Mouse (Mus musculus): Measurements from ENCODE around the gene 4930451I11Rik. TPM values are rescaled to one million over a fixed set of nuclear protein-coding genes. Genes with fewer than 3 reads are reported as not detected.

The 4930451I11Rik gene
- total and polyA plus RNA-seq, 3 experiments, result not detected

DNA sequence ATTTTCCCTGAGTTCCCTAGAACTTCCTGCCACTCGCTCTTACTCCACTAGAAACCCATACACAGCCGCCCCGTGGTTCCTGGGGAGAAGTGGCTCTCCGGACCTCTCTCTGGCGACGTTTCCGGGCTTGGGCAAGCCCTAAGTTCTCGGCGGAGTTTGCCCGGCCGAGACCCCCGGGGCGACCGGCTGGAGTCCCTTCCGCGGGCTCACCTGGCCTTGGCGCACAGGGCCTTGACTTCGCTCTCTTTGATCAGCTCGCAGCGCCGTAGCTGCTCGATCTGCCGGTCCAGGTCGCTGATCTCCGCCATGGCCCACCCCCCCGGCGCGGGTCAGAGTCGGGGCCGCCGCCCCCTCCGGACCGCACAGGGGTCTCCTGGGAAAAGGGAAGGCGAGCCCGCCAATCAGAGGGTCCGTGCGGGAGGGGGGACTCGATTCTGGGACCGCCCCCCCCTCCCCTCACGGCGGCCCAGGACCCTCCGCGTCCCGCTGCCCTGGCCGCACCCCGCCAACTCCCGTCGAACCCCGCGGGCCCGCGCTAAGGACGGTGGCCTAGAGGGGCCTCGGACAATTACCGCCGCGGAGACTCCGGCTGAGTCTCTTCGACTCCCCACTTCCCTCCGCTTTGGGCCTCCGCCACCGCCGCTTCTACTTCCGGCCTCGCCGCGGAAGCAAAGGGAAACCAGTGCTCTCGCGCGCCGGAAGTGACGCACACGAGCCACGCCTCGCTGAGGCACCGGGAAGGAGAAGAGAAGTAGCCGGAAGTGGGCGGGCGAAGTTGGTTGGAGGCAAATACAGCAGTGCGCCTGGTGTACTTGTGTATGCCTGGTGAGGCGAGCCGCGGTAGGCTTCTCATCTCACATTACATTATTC is 39.4 kb downstream of the 4930451I11Rik start, which contains the start of gene Ppp4c:
Ppp4c (minus strand) TSS at position 646 of the 870 bp plus-strand sequence.
- Histone ChIP-seq H3K36me3 (ENCODE audit: control insufficient read depth in 1 of 2, insufficient read depth in 2 of 2, low read length in 2 of 2) (peaks cover 13 to 26% of the 10 kb centered on the region in 2 experiments), H3K79me2 (ENCODE audit: control insufficient read depth, insufficient read depth, low read length, poor library complexity) (peaks cover 28% of the 10 kb centered on the region), H3K4me1 (ENCODE audit: control insufficient read depth in 1 of 2, insufficient read depth in 2 of 2, low read length in 2 of 2) (peaks cover 0 to 19% of the 10 kb centered on the region in 2 experiments; a peak in 3 of 4 replicates), H3K4me3 (ENCODE audit: control insufficient read depth in 1 of 2, insufficient read depth in 1 of 2, low read depth in 2 of 2, low read length in 2 of 2) (peak within 1 kb of the TSS; percentile 86 to 96), H3K27me3 (ENCODE audit: control insufficient read depth in 1 of 2, insufficient read depth in 2 of 2, low read length in 2 of 2) (no peaks in the 10 kb centered on the region), H3K9me3 (replicated peaks; ENCODE audit: insufficient read depth, low read length) (no peaks in the 10 kb centered on the region), H3K27ac (ENCODE audit: control insufficient read depth, low read depth, low read length) (peak within 1 kb of the TSS; percentile 95), H3K9ac (ENCODE audit: control insufficient read depth, low read depth, low read length, poor library complexity, severe bottlenecking) (peak within 1 kb of the TSS; percentile 97)
- DNase-seq (ENCODE audit: low read depth, low spot score), result peak; percentile 98
- TF ChIP-seq POLR2AphosphoS2 (IDR thresholded peaks at IDR 0.05; ENCODE audit: low read length) (peak; percentile 88), HCFC1 (IDR thresholded peaks at IDR 0.05; ENCODE audit: low read depth, low read length) (peak; percentile 95), SIN3A (IDR thresholded peaks at IDR 0.05; ENCODE audit: low read length) (peak; percentile 92), KAT2A (conservative IDR thresholded peaks at IDR 0.05; ENCODE audit: low read depth, low read length) (peak; percentile 79), EP300 (IDR thresholded peaks at IDR 0.05; ENCODE audit: low read depth in 1 of 2, low read length in 2 of 2) (0 out of 4 replicates have a peak, but pooled peaks of 1 of the 2 experiments have one; percentile 11), NRF1 (IDR thresholded peaks at IDR 0.05; ENCODE audit: insufficient read depth, low read depth, low read length, poor library complexity, severe bottlenecking) (peak; percentile 35; the same call in 1 of the 2 replicates), MEF2A (IDR thresholded peaks at IDR 0.05; ENCODE audit: extremely low read depth, insufficient replicate concordance, low read depth, low read length, poor library complexity, severe bottlenecking) (no peak), MYC (IDR thresholded peaks at IDR 0.05; ENCODE audit: low read depth, low read length) (peak; percentile 68; the same call in 1 of the 2 replicates), TBP (IDR thresholded peaks at IDR 0.05; ENCODE audit: low read depth, low read length) (peak; percentile 78; the same call in 1 of the 2 replicates), MXI1 (IDR thresholded peaks at IDR 0.05; ENCODE audit: low read depth, low read length) (peak; percentile 74), MAX (IDR thresholded peaks at IDR 0.05; ENCODE audit: low read length) (peak; percentile 43; the same call in 1 of the 2 replicates), MAFK (IDR thresholded peaks at IDR 0.05; ENCODE audit: borderline replicate concordance, low read depth, low read length) (no peak), GATA1 (IDR thresholded peaks at IDR 0.05; ENCODE audit: low read depth, low read length) (no peak), CHD2 (IDR thresholded peaks at IDR 0.05; ENCODE audit: low read length) (peak; percentile 7; the same call in 1 of the 2 replicates), ELF1 (IDR thresholded peaks at IDR 0.05; ENCODE audit: low read depth, low read length) (peak; percentile 98), ZMIZ1 (IDR thresholded peaks at IDR 0.05; ENCODE audit: low read depth, low read length) (peak; percentile 94), POLR2A (IDR thresholded peaks at IDR 0.05; ENCODE audit: control insufficient read depth in 1 of 2, insufficient read depth in 1 of 2, low read depth in 1 of 2, low read length in 2 of 2, poor library complexity in 1 of 2) (peak; percentile 47 to 92; a peak in 3 of 4 replicates), BHLHE40 (IDR thresholded peaks at IDR 0.05; ENCODE audit: borderline replicate concordance, low read depth, low read length) (no peak), USF2 (IDR thresholded peaks at IDR 0.05; ENCODE audit: borderline replicate concordance in 1 of 2, insufficient read depth in 1 of 2, low read depth in 1 of 2, low read length in 2 of 2) (no peak), MYB (IDR thresholded peaks at IDR 0.05; ENCODE audit: low read depth, low read length) (no peak), CTCF (IDR thresholded peaks at IDR 0.05 in 2 of 3, conservative IDR thresholded peaks at IDR 0.05 in 1 of 3; ENCODE audit: control insufficient read depth in 1 of 3, insufficient read depth in 1 of 3, low read depth in 2 of 3, low read length in 3 of 3, poor library complexity in 1 of 3, severe bottlenecking in 1 of 3) (no peak), ZNF384 (IDR thresholded peaks at IDR 0.05; ENCODE audit: low read depth, low read length) (no peak), GABPA (IDR thresholded peaks at IDR 0.05; ENCODE audit: low read depth, low read length) (no peak), CHD1 (IDR thresholded peaks at IDR 0.05; ENCODE audit: low read depth, low read length) (no peak), TAL1 (IDR thresholded peaks at IDR 0.05; ENCODE audit: low read length) (no peak), RCOR1 (IDR thresholded peaks at IDR 0.05; ENCODE audit: low read depth, low read length) (no peak), SMC3 (IDR thresholded peaks at IDR 0.05; ENCODE audit: low read depth, low read length) (peak; percentile 16; the same call in 1 of the 2 replicates), TCF12 (IDR thresholded peaks at IDR 0.05; ENCODE audit: low read depth, low read length) (peak; percentile 30; the same call in 1 of the 2 replicates), ETS1 (IDR thresholded peaks at IDR 0.05; ENCODE audit: low read depth, low read length) (no peak), NELFE (IDR thresholded peaks at IDR 0.05; ENCODE audit: low read depth, low read length) (peak; percentile 84), RAD21 (IDR thresholded peaks at IDR 0.05; ENCODE audit: low read depth, low read length) (no peak), ZC3H11A (IDR thresholded peaks at IDR 0.05; ENCODE audit: low read depth, low read length) (no peak), POLR2AphosphoS5 (IDR thresholded peaks at IDR 0.05; ENCODE audit: borderline replicate concordance, low read depth, low read length) (peak; percentile 43; the same call in 1 of the 2 replicates), E2F4 (IDR thresholded peaks at IDR 0.05; ENCODE audit: borderline replicate concordance, low read depth, low read length) (no peak), USF1 (IDR thresholded peaks at IDR 0.05; ENCODE audit: low read depth, low read length) (no peak)

Measured in MEL (cell line).